Mouse (Mus musculus) hindlimb bud, embryonic 11.5 days (tissue): ENCODE data around the gene Chrm3.
"Not testable (repeated sequence)": the region's sequence is repeated elsewhere in the genome, so short reads cannot be mapped to it uniquely, and the experiment has no call there.

Experiments
- DNase-seq: peaks from one replicate; pipeline ENCODE4 v3.0.0-alpha.2; 2012; ENCODE audit warnings: low read depth, low spot score; ENCODE audit errors: extremely low spot score

The Chrm3 gene

DNA sequence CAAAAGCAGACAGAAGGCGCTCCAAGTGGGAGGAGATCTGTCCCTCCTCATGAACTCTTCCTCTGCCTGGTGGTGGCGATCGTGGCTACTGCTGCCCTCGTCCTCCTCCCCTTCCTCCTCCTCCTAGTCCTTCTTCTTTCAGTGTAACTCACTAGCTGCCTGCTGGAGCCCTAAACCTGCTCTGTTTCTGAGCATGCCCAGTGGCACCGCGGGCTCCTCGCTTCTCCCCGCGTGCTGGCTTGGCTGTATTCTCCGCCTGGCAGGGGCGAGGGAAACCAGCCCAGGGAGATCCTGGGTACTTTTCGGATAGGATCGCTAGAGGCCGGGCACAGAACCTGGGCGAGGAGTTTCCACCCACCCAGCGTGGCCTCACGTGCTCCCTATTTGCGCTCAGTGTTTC, at the start of gene Chrm3:
Gene Chrm3 (minus strand): TSS at position 71 of the 400 bp plus-strand sequence.
- DNase-seq: no peak

DNA sequence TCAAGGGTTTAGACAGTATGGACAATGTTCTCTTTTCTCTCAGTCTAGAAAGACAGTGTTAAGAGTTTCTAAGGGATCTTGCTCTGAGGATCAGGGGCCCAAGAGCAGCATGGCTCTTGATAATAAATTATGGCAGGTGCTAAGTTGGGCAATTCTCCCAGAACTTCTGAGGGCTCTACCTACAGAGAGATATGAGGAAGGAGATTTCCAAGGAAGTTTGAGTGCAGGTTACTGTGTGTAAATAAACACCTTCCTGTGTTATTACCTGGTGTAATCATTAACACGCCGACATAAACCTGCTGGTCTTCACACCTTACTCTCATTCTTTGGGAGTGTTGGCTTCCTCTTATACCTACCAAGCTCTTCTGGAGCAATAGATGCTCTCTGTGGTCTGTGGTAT, 33.7 kb upstream of the Chrm3 start:
- DNase-seq: no peak

DNA sequence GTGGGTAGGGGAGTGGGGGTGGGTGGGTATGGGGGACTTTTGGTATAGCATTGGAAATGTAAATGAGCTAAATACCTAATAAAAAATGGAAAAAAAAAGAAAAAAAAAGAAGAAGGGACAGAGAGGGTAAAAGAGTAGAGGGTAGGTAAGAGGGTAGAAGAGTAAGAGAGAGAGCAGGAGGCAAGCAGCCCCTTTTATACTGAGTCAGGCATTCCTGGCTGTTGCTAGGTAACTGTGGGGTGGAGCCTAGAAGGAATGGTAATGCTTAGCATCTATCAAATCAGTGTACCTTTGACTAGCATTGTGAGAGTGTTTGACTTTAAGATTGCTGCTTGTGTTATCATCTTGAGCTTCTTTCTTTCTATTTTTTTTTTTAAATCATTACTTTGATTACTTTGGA, 14.8 kb upstream of the Chrm3 start:
- not testable (repeated sequence) for DNase-seq

DNA sequence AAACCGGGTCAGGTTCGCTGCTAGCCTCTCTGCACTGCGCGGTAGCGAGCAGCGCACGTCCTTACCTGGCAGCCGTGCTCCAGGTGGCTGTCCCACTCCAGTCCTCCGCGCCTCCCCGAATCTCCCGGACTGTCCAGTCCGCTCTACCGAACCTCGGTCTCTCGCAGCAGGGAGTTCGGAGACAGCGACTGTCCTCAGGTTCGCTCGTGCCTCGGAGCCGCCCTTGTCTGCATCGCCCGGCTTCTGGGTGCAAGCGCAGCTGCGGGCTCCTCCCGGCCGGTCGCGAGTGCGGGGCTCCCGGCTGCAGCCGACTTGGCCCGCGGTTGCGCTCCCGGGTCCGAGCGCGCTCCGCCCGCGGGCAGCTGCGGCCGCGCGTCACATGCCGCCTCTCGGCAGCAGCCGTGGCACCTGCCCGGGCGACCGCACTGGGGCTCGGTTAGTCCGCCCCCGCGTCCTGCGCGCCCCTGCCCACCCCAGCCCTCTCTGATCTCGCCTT, 400 bp downstream of the Chrm3 start:
- no peak for DNase-seq

DNA sequence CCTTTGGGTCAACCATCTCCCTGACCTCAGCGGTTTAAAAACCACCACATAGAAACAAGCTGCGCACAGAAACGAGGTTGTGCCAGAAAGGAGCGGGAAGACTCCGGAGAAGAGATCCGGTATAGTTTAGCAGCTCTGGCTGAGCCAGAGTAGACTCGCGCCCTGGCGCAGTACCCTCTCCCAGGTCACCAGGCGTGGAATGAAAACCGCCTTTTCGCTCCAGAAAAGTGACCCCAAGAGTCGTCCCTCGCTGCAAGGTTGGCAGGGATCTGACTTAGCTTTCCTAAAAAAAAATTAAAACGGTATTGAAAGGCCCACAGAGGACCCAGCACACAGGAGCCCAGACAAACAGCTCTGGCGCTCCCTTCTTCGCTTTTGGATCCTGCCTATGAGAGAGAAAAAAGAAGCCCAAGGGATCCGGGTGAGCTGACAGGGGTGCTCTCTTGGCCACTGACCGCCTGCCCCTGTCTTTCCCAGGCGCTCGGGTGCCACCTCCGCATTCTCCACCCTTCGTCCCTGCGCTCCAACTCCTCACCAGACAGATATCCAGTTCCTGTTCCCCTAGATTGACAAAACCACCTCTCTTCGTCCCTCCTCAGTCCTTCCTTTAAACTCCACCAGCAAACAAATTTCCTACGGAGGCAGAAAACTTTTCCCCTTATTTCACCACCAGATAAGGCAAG, 990 bp downstream of the Chrm3 start:
- no peak for DNase-seq

DNA sequence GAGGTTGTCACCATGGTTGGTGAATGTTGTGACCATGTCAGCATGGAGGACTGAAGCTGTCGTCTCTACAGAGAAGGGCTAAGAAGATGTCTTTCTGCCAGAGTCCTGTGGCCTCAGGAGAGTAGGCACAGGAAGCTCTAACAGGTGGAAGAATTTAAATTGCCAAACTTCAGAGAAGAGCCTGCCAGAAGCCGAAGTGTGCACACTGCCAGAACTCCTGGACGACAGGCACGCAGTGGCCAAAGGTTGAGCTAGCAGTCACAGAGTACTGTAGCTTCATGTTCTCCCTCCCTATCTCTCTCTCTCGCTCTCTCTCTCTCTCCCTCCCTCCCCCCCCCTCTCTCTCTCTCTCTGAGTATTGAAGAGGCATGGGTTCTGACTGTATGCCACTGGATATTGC, 4.9 kb downstream of the Chrm3 start:
- DNase-seq: no peak

DNA sequence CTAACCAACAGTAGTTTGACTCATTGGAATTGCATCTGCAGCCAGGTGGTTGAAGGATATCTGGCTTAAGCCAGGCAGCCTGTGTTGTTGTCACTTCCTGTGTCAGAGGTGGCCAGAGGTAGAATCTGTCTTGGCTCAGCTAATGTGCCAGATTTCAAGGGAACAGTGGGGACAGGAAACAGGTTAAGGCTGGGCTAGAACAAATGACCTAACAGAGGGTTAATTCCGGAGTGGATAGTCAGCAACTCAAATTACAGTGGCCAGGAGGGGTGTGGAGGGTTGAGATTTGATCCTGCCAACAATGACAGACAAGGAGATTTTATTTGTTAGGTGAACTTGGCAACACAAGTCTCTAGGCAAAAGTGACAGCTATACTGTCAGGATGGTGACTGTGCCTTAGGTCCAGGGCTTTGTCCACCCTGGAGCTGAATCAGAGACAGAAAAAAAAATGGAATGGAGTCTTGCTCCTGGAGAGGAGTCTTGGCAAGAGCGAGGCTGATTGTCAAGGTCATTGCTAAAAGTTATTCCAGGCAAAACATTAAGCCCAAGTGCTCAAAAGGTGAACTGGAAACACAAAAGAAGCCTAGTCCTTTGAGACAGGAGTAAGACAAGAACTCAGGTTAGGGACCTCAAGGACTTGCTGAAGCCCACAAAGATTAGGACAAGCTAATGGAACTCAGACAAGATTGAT, 5.6 kb downstream of the Chrm3 start:
- DNase-seq: no peak

DNA sequence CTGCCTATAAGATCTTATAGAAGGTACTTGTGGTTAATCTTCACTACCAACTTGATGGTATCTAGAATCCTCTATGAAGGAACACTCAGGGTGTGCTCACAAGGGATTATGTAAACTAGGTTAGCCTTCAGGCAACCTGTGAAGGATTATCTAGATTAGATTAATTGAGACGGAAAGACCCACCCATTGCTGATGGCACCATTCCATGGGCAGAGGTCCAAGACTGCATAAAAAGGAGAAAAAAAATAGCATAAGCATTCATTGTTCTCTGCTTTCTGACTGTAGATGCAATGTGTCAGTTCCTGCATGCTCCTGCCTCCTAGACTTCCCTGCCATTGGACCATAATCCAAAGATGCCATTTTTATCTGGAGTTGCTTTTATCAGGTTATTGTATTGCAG, 8.5 kb downstream of the Chrm3 start:
- DNase-seq: no peak

DNA sequence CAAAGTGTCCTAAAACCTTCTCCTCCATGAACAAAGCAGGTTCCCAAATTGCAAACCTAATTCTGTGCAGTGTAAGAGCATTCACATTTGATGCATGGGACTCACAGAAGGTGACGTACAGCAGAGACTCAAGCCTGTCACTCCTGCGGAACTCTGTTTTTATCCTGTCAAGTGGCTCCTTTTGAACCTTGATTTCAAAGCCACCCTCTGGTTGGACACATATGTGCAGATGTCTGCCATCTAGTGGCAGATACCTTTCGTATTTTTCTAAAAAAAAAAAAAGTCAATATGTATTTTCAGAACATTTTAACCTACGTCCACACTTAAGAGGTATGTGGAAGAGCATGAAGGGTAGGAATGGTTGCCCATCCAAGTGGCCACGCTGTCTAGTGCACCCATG, 16.3 kb downstream of the Chrm3 start:
- DNase-seq: no peak

DNA sequence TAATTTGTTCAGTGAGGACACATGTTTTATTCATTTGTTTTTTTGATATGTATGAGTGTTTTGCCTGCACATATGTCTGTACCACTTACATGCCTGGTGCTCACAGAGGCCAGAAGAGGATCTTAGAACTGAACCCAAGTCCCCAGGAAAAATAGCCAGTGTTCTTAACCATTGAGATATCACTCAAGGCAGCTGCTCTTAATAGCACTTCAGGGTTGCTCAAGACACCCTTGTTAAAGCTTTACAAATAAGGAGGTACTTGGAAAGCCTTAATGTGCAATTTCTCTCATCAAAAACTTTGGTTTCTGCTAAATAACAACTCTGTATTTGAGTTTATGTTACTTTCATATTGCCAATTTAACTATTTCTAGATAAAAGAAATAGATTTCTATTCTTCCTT, 25.1 kb downstream of the Chrm3 start:
- no peak for DNase-seq

DNA sequence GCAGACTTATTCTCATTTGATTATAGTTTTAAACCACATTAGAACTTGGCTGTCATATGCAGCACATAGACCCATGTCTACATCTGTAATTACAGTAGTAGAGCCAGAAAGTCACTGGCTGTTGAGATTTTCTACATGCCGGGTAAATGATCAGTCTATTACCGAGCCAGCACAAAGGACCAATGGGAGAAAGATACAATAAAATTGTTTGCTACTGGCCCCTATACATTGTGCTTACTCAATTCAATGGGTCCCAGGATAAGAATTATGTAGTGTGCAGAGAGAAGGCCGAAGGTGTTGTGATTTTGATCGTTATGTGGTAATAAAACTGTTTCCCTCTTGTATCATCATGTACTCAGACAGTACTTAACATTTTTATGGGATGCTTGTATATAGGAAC, 27.9 kb downstream of the Chrm3 start:
- no peak for DNase-seq

DNA sequence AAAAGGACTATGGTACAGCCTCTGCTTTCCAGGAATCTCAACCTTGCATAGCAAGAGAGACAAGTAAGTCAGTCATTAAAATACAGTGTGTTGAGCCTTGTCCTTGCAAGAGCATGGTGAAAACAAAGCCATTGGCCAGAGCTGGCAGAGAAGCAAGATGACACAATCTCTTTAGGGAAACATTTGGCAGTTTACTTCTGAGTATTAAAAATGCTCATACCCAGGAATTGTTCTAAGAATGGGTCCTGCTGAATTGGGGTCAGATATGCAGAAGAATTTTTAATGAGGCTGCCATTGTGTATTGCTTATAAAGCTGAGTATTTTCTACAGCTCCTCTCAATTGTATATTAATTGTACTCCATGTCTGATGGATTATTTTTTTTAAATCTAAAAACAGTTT, 50.8 kb downstream of the Chrm3 start:
- no peak for DNase-seq

DNA sequence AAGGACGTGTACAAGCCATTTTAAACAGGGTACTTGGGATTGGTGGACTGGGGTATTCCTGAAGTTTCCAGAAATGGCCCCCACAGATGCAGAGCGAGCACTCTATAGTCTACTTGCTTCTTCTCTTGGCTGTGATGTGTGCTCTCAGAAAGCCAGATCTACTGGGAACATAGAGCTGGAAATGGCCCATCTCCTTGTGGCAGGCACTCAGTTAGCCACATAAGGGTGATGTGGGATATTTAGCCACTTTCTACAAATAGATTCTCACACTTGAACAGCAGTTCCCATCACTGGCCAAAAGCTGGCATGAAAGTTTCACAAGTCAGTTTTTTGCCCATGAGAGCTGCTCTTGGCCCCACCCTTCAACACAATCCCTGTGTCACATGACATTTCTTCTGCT, 65.5 kb downstream of the Chrm3 start:
- DNase-seq: no peak

DNA sequence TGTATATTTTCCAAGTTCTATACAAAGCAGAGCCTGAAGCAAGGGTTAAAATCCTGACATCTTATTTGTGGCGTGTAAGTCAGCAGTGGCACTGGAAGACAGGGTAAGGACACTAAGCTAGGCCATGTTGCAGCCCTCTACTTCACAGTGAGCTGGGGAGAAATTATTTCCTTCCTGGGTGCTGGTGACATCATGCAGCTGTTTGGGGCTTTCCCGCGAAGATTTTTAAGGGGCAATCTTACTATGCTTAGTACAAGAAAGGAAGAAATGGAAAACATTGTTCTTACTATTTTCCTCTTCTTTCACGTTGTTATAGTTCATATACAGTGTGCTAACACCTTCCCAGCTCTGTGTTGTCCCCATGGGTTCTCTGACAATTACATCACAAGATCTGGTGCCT, 76.3 kb downstream of the Chrm3 start:
- no peak for DNase-seq

DNA sequence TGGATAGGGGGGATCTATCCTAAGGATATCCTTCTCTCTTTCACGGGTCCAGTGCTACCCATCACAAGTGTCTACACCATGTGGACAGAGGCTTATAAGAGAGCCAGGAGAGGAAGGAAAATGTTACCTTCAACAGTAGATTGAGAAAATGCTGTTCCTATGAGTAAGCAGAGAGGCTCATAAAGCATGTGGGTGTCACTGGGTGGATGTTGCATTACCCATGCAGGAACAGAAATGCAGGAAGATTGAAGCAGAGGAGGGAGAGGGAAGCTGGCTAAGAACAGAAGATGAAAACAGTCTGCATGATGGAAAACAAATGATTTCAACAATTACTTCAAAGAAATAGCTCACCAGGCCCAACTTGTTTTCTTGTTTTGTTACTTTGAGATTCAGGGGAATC, 85.7 kb downstream of the Chrm3 start:
- no peak for DNase-seq

DNA sequence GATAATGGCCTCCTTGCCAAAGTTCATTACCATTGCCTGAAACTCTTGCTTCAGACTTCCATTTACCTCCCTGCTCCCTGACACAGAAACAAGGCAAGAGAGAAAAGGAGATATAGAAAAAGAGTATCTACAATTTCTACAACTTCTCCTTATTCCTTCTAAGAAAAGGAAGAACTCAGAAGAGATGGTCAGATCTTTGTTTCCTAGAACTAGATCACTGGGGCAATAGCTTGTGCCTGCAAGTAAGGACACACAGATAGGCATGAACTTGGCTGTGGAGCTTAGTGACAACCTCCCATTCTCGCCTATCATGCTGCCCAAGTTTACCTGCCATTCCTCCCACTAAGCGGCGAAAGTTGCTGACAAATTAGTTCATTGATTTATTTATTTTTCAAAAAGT, 96.9 kb downstream of the Chrm3 start:
- no peak for DNase-seq

DNA sequence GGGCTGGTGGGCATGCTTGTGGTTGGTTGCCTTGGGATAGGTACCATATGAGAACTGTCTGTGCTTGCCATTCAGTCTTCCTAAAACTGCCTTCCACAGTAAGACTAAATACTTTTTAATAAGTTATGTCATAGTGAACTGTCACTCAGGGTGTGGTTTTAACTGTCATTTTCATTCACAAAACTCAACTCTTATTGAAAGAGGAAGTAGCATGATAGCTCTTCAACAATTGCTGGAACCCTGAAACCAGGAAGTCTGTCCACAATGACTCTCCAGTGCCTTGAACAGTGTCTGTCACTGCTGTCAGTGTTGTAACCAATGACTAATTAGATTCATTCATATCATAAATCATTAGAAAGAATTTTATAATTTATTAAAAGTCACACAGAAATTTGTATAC, 107.6 kb downstream of the Chrm3 start:
- DNase-seq: no peak

DNA sequence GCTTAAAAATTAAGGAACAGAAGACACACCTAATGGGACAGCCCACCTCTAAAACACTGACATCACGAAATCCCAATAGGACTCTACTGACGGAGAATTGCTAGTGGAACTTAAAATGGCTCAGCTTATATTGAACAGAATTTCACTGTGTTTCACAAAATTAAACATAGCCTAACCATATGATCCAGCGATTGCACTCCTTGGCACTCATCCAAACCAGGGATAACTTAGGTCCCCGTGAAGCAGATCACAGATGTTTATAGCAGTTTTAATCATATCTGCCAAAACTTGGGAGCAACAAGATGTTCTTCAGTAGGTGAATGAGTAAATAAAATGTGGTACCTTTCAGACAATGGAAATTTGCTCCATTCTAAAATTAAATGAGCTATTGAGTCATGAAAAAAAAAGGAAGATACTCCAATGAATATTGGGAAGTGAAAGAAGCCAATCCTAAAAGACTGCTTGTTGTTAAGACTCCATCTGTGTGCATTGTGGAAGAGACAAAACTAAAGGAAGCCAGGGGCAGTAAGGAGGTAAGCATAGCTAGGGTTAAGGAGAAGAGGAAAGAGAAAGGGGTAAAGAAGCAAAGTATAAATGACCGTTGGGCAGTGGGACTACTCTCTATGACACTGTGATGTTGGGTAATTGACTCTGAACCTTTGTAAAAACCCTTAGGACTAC, 109.0 kb downstream of the Chrm3 start:
- no peak for DNase-seq

DNA sequence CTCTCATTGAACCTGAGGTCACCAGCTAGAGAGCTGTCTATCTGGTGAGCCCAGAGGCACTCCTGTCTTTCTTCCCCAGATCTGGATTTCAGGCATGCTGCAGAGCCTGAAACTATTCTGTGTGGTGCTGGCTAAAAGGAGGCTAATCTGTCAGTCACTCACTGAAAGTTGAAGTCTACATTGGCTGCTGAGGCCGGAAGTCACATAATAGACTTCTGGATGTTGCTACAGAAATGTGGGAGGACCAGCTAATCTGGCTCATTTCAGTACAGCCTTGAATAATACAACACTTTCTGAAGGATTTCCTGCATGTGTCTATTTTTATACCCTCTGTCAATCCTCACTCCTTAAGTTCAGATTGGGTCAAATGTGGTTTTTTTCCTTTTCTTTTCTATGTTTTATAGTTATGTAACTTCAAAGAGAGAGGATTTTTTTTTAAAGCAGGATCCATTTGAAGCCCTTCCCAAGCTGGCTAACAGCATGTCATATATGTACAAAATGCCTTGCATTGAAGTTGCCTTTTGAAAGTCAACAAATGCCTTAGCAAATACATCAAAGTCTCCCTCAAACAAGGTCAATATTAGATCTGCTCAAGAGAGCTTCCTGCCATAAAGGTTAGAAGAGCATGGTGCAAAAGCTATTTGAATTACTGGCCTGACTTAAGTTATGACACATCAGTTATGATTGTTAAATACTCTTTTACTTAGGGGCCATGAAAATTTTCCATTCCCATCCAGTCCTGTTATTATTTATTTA, 116.2 kb downstream of the Chrm3 start:
- no peak for DNase-seq

DNA sequence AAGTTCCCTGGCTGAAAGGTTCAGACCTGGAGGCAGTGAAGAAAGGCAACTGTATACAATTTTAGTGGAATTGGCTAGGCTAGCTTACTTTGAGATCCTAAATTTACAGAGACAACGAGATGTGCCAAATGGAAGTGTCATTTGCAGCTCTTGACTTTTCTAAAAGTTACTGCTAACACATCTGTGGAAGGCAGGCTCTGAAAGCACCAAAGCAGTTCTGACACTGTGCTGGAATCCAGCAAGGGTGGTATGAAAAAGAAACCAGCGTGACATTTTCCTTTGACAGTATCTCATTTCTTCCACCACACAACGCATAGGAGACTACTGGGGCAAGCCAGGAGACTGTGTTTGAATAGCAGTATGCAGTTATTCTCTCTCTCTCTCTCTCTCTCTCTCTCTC, 120.4 kb downstream of the Chrm3 start:
- DNase-seq: no peak

DNA sequence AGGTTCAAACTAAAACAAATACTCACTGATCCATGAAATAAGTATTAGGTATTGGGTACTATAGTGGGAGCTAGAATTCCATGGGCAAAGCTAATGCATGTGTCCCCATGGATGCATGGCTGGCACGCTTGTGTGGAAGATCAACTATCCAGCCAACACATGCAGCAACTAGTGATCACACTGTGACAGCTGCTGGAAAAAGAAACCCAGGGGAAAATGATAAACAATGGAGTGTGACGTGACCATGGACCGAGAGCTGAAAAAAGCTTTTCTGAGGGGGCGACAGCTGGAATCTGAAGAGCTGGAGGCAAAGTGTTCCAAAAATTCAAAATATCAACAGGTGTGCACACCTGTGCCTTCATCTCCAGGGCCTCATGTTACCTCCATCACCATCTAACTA, 120.8 kb downstream of the Chrm3 start:
- no peak for DNase-seq

DNA sequence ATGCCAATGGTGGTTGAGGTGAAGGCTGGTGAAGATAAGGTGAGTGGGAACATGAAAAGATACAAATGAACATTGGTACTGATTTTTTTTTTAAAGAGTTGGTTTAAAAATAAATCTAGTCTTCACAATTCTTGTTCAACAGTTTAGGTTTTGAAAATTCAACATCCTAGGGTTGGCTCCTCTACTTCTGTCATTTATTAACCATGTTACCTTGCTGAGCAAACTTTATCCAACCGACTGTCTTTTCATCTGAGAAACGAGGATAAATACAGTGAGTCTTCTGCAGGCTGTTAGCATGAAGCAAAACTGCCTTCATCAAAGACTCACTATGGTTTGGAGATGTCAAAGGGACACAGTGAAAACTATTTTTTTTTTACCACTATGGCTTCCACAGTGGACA, 123.0 kb downstream of the Chrm3 start:
- DNase-seq: no peak
